Mouse (Mus musculus): Measurements from ENCODE around the gene Inpp1. TPM values are rescaled to one million over a fixed set of nuclear protein-coding genes. Genes with fewer than 3 reads are reported as not detected.

Inpp1 gene
- polyA plus RNA-seq, 1 experiment: 3.6 TPM

DNA sequence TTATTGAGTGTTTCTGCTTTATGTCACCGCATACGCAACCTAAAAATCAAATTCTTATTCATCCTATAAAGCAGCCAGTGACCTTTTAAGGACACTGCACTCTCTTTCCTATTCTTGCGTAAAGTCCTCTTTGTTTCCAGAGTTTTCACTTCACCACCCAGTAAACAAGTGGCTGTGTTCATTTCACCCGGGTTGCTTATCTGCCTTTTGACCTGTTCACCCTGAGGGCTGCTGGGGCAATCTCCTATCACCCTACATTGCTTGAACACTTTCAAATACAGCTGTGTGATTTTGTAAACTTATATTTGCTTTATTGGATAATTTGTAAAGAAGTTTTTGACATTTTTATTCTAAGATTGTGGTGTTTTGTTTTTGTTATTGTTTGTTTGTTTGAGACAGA is 31.9 kb upstream of the Inpp1 start:
- no peaks in the 10 kb centered on the region for H3K79me2 ChIP-seq (ENCODE audit: control insufficient read depth, insufficient read depth)
- no peak overlapping the region for H3K4me2 ChIP-seq (ENCODE audit: low read depth)
- H3K36me3 ChIP-seq (ENCODE audit: control insufficient read depth, insufficient read depth): no peaks in the 10 kb centered on the region
- no peak for TF ChIP-seq CEBPB (IDR thresholded peaks at IDR 0.05; ENCODE audit: insufficient read depth, poor library complexity, severe bottlenecking)
- no peak for TF ChIP-seq MAX (IDR thresholded peaks at IDR 0.05; ENCODE audit: low read depth)
- no peak for TF ChIP-seq USF1 (IDR thresholded peaks at IDR 0.05; ENCODE audit: low read depth)
- TF ChIP-seq E2F4 (IDR thresholded peaks at IDR 0.05; ENCODE audit: insufficient read depth): no peak
- no peak overlapping the region for H3ac ChIP-seq (ENCODE audit: control insufficient read depth, insufficient read length)
- H3K27me3 ChIP-seq (ENCODE audit: control insufficient read depth, insufficient read depth, insufficient read length): no peaks in the 10 kb centered on the region
- no peak overlapping the region for H3K4me3 ChIP-seq

DNA sequence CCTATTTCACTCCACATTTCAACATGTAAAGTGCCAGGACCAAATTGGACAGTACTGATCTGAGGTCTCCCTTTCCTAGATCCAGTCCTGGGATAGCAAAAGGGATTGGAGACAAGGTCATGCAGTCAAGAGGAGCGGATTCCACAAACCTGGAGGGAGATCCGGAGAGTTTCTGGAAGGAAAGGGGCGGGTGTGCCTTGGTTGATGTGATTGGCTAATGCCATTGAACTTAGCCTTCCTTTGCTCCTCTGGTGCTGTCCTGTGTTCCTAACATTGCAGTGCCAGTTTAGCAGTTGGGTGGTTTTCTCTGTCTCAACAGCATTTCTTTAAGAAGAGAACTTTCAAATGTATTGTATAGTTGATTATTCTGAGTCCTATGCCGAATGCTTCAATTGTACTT is 29.1 kb upstream of the Inpp1 start:
- H3K36me3 ChIP-seq (ENCODE audit: control insufficient read depth, insufficient read depth): no peaks in the 10 kb centered on the region
- H3K27me3 ChIP-seq (ENCODE audit: control insufficient read depth, insufficient read depth, insufficient read length): no peaks in the 10 kb centered on the region
- no peak overlapping the region for H3K4me2 ChIP-seq (ENCODE audit: low read depth)
- peak overlapping the region; percentile 53 for H3K4me3 ChIP-seq
- no peaks in the 10 kb centered on the region for H3K79me2 ChIP-seq (ENCODE audit: control insufficient read depth, insufficient read depth)
- H3ac ChIP-seq (ENCODE audit: control insufficient read depth, insufficient read length): no peak overlapping the region
- TF ChIP-seq SRF (IDR thresholded peaks at IDR 0.05; ENCODE audit: control insufficient read depth, insufficient read length, low read depth): no peak
- TF ChIP-seq TCF3 (IDR thresholded peaks at IDR 0.05; ENCODE audit: insufficient read length, low read depth): no peak
- no peak for TF ChIP-seq MAX (IDR thresholded peaks at IDR 0.05; ENCODE audit: low read depth)
- TF ChIP-seq E2F4 (IDR thresholded peaks at IDR 0.05; ENCODE audit: insufficient read depth): no peak
- TF ChIP-seq REST (IDR thresholded peaks at IDR 0.05; ENCODE audit: insufficient read depth, insufficient read length): no peak
- TF ChIP-seq TCF12 (IDR thresholded peaks at IDR 0.05; ENCODE audit: insufficient read depth, poor library complexity, severe bottlenecking): no peak
- no peak for TF ChIP-seq USF1 (IDR thresholded peaks at IDR 0.05; ENCODE audit: low read depth)
- TF ChIP-seq MYOD1 (IDR thresholded peaks at IDR 0.05; ENCODE audit: control insufficient read depth in 1 of 3, insufficient read length in 2 of 3, low read depth in 2 of 3): no peak
- no peak for TF ChIP-seq POLR2AphosphoS2 (IDR thresholded peaks at IDR 0.05; ENCODE audit: insufficient read length, low read depth)
- TF ChIP-seq CEBPB (IDR thresholded peaks at IDR 0.05; ENCODE audit: insufficient read depth, poor library complexity, severe bottlenecking): no peak
- TF ChIP-seq POLR2A (IDR thresholded peaks at IDR 0.05; ENCODE audit: insufficient read length, low read depth): no peak
- no peak for TF ChIP-seq MYOG (IDR thresholded peaks at IDR 0.05; ENCODE audit: control insufficient read depth in 1 of 3, insufficient read depth in 1 of 3, insufficient read length in 2 of 3, low read depth in 2 of 3)

DNA sequence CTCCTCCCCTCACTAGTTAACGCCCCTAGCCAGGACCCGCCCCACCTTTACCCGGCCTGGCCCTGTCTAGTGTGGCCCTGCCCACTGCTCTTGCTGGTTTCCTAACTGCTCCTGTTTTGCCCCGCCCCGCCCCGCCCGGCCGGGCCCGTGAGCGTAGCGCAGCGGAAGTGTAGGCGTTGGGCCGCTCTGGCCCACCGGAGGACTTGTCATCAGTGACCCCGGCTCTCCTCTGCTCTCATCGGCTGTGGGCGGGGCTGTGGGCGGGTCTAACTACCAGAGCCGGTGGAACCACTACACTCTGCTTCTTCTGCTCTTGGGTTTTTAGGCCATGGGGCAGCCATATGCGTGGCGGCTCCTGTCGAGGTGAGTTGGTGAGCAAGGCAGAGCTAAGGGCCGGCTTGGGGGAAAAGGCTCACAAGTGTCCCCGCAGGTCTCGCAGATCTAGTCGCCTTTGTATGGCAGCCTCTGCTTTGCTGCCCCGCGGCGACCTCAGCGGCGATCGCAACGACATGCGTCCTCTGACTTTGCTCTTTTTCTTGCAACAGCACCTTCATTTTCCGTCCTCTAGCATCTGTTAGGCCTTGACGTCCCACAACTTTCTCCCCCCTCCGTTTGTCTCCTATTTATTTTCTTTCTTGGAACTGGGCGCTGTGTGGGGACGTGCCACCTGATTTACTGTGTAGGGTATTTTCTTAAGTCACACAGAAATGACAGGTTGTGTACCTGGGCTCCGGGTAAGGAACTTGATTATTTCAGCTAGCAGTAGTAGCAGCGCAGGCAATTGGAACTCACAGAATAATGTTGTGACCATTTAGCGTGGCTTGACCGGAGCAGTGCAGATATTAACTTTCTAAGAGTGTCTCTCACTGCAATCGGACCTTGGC is 27.5 kb upstream of the Inpp1 start, which contains the start of gene Hibch:
Gene Hibch (plus strand): TSS at position 148 of the 884 bp plus-strand sequence.
- Histone ChIP-seq H3K4me2 (ENCODE audit: low read depth) (peak within 1 kb of the TSS; percentile 94), H3K27me3 (ENCODE audit: control insufficient read depth, insufficient read depth, insufficient read length) (no peaks in the 10 kb centered on the region), H3K79me2 (ENCODE audit: control insufficient read depth, insufficient read depth) (no peaks in the 10 kb centered on the region), H3ac (ENCODE audit: control insufficient read depth, insufficient read length) (peak within 1 kb of the TSS; percentile 4), H3K36me3 (ENCODE audit: control insufficient read depth, insufficient read depth) (no peaks in the 10 kb centered on the region), H3K4me3 (peak within 1 kb of the TSS; percentile 53)
- TF ChIP-seq USF1 (IDR thresholded peaks at IDR 0.05; ENCODE audit: low read depth) (no peak), POLR2A (IDR thresholded peaks at IDR 0.05; ENCODE audit: insufficient read length, low read depth) (peak; percentile 70), MYOG (IDR thresholded peaks at IDR 0.05; ENCODE audit: control insufficient read depth in 1 of 3, insufficient read depth in 1 of 3, insufficient read length in 2 of 3, low read depth in 2 of 3) (peak in 1 of 3 experiments; percentile 5), TCF3 (IDR thresholded peaks at IDR 0.05; ENCODE audit: insufficient read length, low read depth) (no peak), POLR2AphosphoS2 (IDR thresholded peaks at IDR 0.05; ENCODE audit: insufficient read length, low read depth) (peak; percentile 35), MYOD1 (IDR thresholded peaks at IDR 0.05; ENCODE audit: control insufficient read depth in 1 of 3, insufficient read length in 2 of 3, low read depth in 2 of 3) (peak in 1 of 3 experiments; percentile 17)

DNA sequence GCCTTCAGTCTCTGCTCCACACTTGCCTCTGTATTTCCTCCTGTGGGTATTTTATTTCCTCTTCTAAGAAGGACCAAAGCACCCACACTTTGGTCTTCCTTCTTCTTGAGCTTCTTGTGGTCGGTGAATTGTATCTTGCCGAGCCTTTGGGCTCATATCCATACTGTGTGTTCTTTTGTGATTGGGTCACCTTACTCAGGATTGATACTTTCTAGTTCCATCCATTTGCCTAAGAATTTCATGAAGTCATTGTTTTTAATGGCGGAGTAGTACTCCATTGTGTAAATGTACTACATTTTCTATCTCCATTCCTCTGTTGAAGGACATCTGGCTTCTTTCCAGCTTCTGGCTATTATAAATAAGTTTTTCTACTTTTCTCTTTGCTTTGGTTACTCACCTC is 26.9 kb upstream of the Inpp1 start:
- Histone ChIP-seq H3K36me3 (ENCODE audit: control insufficient read depth, insufficient read depth) (no peaks in the 10 kb centered on the region), H3K4me3 (peak overlapping the region; percentile 53), H3K4me2 (ENCODE audit: low read depth) (peak overlapping the region; percentile 80), H3K79me2 (ENCODE audit: control insufficient read depth, insufficient read depth) (no peaks in the 10 kb centered on the region), H3ac (ENCODE audit: control insufficient read depth, insufficient read length) (no peak overlapping the region), H3K27me3 (ENCODE audit: control insufficient read depth, insufficient read depth, insufficient read length) (no peaks in the 10 kb centered on the region)
- no peak for TF ChIP-seq MAX (IDR thresholded peaks at IDR 0.05; ENCODE audit: low read depth)
- no peak for TF ChIP-seq SRF (IDR thresholded peaks at IDR 0.05; ENCODE audit: control insufficient read depth, insufficient read length, low read depth)
- TF ChIP-seq TCF3 (IDR thresholded peaks at IDR 0.05; ENCODE audit: insufficient read length, low read depth): no peak
- no peak for TF ChIP-seq E2F4 (IDR thresholded peaks at IDR 0.05; ENCODE audit: insufficient read depth)
- TF ChIP-seq TCF12 (IDR thresholded peaks at IDR 0.05; ENCODE audit: insufficient read depth, poor library complexity, severe bottlenecking): no peak
- no peak for TF ChIP-seq USF1 (IDR thresholded peaks at IDR 0.05; ENCODE audit: low read depth)
- no peak for TF ChIP-seq POLR2AphosphoS2 (IDR thresholded peaks at IDR 0.05; ENCODE audit: insufficient read length, low read depth)
- no peak for TF ChIP-seq MYOG (IDR thresholded peaks at IDR 0.05; ENCODE audit: control insufficient read depth in 1 of 3, insufficient read depth in 1 of 3, insufficient read length in 2 of 3, low read depth in 2 of 3)
- TF ChIP-seq CEBPB (IDR thresholded peaks at IDR 0.05; ENCODE audit: insufficient read depth, poor library complexity, severe bottlenecking): no peak
- TF ChIP-seq REST (IDR thresholded peaks at IDR 0.05; ENCODE audit: insufficient read depth, insufficient read length): no peak
- no peak for TF ChIP-seq MYOD1 (IDR thresholded peaks at IDR 0.05; ENCODE audit: control insufficient read depth in 1 of 3, insufficient read length in 2 of 3, low read depth in 2 of 3)
- TF ChIP-seq POLR2A (IDR thresholded peaks at IDR 0.05; ENCODE audit: insufficient read length, low read depth): no peak

DNA sequence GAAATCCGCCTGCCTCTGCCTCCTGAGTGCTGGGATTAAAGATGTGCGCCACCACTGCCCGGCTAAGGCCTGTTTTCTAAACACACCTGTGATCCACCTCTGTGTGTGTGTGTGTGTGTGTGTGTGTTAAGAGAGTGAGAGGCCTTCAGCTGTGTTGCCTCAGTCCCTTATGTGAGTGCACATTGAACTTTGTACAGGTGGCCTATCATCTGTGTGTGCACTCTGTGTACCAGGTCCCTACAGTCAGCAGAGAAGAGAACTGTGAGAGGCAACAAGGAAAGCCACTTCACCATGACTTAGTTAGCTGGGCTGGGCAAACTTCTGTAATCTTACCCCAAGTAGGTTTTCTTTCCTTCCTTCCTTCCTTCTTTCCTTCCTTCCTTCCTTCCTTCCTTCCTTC is 21.6 kb upstream of the Inpp1 start:
- Histone ChIP-seq H3K4me2 (ENCODE audit: low read depth) (no peak overlapping the region), H3ac (ENCODE audit: control insufficient read depth, insufficient read length) (no peak overlapping the region), H3K36me3 (ENCODE audit: control insufficient read depth, insufficient read depth) (no peaks in the 10 kb centered on the region), H3K27me3 (ENCODE audit: control insufficient read depth, insufficient read depth, insufficient read length) (no peaks in the 10 kb centered on the region), H3K79me2 (ENCODE audit: control insufficient read depth, insufficient read depth) (no peaks in the 10 kb centered on the region), H3K4me3 (no peak overlapping the region)
- TF ChIP-seq MAX (IDR thresholded peaks at IDR 0.05; ENCODE audit: low read depth): no peak
- no peak for TF ChIP-seq MYOG (IDR thresholded peaks at IDR 0.05; ENCODE audit: control insufficient read depth in 1 of 3, insufficient read depth in 1 of 3, insufficient read length in 2 of 3, low read depth in 2 of 3)
